Mouse (Mus musculus): Measurements from ENCODE around the gene Egfl8. TPM values are rescaled to one million over a fixed set of nuclear protein-coding genes. Genes with fewer than 3 reads are reported as not detected.

Gene Egfl8
- polyA plus RNA-seq, 1 experiment, result 2.2 TPM

DNA sequence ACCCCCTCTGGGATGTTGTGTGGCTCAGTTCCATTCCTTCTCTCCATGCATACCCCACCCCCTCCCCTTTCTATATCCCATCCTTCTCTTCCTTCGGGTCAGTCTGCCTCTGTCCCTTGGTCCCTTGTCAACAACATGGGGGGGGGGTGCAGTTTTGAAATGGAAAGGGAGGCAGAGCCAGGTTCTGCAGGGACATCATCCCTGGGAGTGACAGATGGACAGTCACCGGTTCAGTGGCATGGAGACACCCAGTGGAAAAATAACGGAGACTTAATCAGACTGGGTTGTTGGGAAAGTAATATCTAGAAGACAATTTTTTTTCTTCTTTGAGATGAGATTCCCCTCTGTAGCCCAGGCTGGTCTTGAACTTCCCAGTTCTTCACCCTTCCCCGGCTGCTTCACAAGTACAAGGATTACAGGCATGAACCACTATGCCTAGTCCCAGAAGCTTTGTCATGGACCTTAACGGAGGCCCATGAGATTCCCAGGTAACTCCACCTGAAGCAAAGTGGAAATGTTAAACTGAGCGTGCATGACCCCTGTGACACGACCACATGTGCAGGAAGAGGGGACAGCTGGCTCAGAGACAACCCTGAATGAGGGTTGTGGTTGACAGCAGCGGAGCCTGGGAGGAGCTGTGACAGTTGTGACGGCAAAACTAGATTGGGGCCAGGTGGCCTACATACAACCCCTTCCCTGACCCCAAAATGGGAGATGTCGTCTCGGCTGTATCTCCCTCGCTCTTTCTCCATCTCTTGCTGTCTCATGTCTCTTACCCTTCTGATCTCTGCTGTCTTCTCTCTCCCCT lies 14.2 kb upstream of the Egfl8 start:
- DNase-seq (ENCODE audit: low read depth, low spot score), result no peak
- WGBS, result 66% methylated on average over 12 of the region's 12 CpGs

DNA sequence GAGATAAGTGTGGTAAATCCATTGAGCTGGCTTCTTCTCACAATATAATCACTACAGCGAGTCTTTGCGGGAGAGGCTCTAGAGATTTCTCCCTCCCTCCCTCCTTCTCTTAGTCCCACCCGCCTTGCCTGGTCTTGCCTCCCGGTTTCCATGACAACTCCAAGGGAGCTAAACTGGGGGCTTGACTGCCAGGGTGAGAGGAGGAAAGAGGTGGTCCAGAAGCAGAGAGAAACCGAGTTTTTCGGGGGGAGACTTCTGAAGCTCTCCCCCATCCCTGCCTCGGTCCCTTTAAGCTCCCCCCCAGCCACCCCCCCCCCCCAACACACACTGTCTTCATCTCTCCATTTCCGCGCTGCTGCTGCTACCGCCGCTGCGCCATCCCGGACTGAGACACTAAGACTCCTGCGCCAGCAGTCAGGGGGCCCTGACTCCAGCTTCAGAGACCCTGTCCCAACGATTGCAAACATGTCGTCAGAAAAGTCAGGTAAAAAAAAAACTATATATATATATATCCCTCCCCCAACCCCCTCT lies 13.5 kb upstream of the Egfl8 start, which contains the start of gene Prrt1:
Gene Prrt1, plus strand, starts transcription at position 313 of the 531 bp plus-strand sequence.
- no peak for DNase-seq (ENCODE audit: low read depth, low spot score)

DNA sequence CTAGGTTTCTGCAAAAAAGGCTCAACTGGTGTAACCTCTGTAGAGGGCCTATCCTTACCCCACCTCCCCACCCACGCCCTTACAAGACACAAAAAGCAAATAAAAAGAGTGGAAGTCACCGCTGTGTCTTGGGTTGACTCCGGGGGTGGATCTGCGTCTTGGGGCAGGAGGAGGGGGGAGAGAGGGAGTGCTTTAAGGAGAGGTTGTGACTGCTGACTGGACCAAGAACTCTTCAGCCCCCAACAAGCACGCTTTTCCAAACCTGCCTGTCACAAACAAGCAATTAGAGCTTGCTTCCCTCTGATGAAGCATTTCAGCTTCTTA lies 12.8 kb upstream of the Egfl8 start:
- no peak for DNase-seq (ENCODE audit: low read depth, low spot score)
- 5% methylated on average over 5 of the region's 5 CpGs for WGBS

More for the DNA sequence above, 13.5 kb upstream of the Egfl8 start, which contains the start of gene Prrt1:
- 33% methylated on average over 16 of the region's 16 CpGs for WGBS

DNA sequence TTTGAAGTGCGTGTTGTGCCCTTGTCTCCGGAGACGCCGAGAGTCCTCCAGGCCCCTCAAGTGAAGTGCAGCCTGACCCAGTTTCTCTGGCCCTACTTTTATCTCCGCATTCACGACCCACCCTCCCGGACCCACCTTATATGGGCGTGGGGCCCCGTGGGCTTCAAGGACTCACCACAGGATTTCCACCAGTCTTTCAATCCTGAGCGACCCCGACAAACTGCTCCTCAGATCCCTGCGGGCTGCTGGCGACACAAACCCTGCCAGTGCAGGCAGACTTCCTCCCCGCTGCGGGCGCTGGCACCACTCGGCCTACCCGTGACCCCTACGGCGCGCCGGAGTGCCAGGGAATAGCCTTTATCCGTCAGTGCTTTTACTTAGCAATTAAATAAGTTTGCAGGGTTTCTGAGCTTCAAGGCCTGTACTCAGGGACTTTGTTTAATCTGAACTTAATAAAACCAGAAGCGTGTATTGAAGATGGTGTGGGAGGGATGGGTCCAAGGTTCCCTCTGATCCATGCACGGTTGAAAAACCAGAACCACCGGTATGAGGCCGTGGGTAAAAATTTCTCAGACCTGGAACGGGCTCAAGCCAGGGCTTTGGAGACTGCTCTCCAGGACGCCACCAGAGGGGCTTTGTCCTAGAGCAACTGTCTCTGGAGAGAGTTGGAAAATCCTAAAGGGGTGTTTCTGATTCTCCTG lies 12.3 kb upstream of the Egfl8 start, which contains the start of gene Ppt2:
Gene Ppt2, minus strand, starts transcription at position 568 of the 701 bp plus-strand sequence.
- 1% methylated on average over 29 of the region's 29 CpGs for WGBS
- no peak for DNase-seq (ENCODE audit: low read depth, low spot score)

DNA sequence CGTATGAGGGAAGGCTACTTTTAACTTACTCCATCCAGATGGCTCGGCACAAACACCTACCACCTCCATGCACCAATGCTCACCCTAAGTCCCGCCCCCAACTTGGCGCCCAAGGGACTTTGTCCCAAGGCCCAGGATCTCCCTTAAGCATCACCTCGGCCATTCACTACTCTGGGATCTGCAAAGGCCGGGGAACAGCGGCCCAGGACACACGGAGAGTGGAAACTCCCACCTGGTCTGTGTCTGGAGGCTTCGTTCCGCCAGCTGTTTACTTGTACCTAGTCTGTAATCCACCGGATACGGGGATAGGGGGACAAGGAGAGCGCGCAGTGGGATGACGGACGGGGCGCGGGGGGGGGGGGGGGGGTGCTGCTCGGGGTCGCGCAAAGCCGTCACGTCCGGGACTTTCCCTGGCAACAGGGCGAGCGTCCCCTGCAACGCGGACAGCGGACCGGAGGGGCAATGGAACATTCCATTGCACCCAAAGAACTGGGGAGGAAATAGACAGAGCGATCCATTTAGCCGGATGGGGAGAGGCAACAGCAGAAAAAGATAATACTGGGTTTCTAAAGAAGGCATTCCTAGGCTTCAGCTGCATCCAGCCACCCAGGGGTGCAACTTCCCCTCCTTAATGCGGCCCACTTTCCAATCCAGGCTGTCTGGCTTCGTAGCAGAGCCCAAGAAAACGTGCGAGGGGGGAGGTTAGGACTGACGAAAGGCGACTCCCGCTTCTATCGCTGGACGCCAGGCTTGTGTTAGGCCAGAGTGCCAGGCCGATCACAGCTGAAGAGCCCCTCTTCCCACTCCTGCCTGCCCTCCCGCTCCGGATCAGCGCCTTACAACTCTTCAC lies 11.5 kb upstream of the Egfl8 start:
- 1% methylated on average over 45 of the region's 45 CpGs for WGBS
- DNase-seq (ENCODE audit: low read depth, low spot score), result peak; percentile 45

DNA sequence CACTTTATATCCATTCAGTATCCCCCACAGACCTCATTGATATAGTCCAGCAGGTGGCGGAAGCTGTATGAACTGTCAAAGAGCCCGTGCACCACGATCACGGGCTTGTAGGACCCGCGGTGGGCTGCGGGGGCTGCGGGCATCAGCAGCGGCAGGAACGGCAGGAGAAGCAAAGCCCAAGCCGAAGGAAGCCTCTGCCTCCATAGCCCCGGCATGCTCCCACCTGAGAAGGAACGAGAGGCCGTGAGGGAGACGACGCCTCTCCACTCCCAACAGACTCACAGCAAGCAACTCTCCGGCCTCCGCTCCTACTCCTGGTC lies 11.0 kb upstream of the Egfl8 start:
- under 1% methylated on average over 18 of the region's 18 CpGs for WGBS
- DNase-seq (ENCODE audit: low read depth, low spot score), result no peak

DNA sequence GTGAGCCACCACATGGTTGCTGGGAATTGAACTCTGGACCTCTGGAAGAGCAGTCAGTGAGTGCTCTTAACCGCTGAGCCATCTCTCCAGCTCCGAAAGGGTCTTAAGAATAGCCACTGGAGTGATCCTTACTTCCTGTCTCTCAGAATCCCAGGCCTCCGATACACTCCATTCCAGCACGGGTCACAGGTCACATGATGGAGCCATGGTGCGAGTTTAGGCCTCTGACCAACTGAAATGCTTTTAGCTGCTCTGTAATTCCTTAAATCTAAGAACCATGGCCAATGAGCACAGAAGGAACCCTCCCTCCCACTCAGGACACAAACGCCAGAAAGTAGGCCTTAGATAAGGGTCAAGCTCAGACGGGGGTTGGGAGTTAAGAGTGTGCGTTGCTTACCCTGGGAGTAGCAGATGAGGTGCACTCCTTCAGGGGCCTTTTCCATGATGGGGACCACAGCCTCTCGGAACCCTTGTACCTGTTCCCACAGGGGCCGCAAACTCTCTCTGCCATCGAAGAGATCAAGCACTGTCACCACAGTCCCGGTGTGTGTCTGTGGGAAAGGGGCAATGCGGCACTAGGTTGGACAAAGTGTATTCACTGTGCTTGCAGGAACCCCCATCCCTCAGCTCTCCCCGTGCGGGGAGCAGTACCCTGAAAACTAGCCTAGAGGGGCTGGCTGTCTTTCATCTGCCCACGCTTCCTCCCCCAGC lies 10.4 kb upstream of the Egfl8 start:
- WGBS, result 50% methylated on average over 16 of the region's 16 CpGs
- DNase-seq (ENCODE audit: low read depth, low spot score), result no peak

DNA sequence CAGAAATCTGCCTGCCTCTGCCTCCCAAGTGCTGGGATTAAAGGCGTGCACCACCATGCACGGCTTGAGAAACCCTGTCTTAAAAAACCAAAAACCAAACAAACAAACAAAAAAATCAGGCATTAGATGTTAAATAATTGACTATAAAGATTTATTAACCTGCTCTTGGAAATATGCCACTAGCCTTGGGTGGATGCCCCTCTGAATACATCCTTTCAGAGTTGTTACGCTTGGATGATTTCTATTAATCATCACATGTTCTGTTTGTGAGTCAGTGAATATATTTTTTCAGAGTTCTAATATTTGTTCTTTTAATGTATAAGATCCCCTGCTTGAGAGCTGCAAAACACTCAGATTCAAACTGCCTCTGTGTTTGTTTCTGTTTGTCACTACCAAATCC lies 9.2 kb upstream of the Egfl8 start:
- WGBS, result 92% methylated on average over 3 of the region's 3 CpGs
- DNase-seq (ENCODE audit: low read depth, low spot score), result no peak

DNA sequence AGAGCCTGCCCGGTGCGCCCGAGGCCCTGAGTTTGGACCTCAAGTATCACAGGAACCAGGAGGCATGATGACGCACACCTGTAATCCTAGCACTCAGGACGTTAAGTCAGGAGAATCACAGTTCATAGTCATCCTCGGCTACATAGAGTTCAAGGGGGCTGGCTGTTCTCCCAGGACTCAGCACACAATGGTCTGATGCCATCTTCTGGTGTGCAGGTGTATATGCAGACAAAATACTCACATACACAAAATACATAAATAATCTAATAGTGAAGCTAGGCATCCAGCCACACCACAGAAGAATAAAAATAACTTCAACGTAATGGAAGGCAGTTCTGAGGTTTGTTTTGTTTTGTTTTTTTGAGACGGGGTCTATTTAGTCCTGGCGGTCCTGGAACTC lies 7.4 kb upstream of the Egfl8 start:
- 78% methylated on average over 9 of the region's 9 CpGs for WGBS

DNA sequence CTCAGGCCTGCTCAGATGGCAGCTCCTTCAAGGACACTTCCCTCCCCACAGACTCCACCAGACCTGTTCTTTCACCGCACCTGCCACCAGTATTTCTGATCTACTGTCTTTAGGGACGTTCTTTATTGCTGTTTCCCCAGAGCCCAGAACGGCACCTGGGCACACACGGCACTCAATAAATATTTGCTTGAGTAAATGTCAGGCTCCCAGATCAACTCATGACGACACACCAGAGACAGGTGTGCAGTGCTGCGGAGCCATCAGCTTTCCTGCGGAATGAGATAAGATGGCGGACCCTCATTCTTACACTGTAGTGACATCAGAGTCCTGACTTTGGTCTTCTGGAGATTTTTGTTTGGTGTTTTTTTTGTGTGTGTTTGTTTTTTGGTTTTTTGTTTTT lies 5.2 kb upstream of the Egfl8 start:
- DNase-seq (ENCODE audit: low read depth, low spot score), result peak; percentile 42
- WGBS, result 31% methylated on average over 8 of the region's 8 CpGs

More for the DNA sequence above, 7.4 kb upstream of the Egfl8 start:
- DNase-seq (ENCODE audit: low read depth, low spot score), result no peak

DNA sequence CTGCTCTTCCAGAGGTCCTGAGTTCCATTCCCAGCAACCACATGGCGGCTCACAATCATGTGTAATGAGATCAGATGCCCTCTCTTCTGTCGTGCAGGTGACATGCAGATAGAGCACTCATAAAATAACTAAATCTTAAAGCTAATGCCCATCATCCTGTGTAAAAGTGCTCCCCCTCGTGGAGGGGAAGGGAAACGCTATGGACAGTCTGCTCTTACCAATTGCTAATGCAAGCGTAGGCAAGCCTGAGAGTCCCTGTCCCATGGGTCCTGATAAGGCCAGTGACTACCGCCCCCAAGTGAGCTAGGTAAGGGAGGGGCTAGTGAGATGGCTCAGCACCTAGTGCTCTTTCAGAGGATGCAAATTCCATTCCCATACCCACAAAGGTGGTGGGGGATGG lies 3.2 kb upstream of the Egfl8 start:
- 12% methylated on average over 6 of the region's 6 CpGs for WGBS
- peak; percentile 69 for DNase-seq (ENCODE audit: low read depth, low spot score)

DNA sequence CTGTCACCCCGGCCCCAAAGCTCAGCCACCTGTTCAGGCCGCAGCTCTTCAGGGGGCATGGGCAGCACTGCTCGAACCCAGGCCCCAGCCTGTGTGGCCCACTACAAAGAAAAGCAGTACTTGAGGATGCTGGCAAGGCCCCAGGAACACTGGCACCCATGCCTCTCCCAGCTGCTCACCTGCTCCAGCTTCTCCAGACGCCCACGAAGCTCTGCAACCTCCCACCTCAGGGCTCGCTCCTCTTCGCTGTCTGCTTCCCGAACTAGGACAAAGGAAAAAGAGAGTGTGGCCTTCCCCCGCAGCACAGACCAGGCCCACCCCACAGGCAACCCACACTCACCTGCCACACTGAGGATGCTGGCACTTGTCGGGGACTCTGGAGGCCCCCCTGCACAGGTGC lies 1.9 kb downstream of the Egfl8 start:
- DNase-seq (ENCODE audit: low read depth, low spot score), result no peak
- 87% methylated on average over 10 of the region's 10 CpGs for WGBS

DNA sequence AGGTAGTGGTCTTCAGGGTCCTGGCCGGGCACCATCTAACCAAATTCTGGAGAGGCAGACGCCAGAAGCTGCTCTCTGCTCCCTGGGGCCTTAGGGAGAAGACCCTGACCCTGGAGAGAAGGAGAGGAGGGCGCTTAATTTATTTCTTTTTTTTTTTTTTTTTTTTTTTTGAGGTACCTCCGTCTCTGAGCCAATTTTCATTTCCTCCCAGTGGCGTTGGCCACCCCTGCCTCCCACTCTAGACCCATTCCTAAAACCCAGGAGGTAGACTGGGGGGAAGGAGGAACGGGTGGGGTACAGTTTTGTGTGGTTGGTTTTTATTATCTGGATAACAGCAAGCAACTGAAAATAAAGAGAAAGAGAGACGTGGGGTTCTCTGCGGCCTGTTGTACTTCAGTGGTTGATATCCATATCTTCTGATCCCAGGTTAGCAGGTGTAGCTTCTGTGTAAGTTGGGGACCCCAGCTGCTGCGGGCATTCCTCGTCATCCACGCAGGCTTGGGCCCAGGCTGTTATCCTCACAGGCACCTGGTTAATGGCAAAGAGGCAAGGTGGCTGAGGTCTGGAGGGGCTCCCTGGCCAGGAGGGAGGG lies 2.6 kb downstream of the Egfl8 start:
- DNase-seq (ENCODE audit: low read depth, low spot score), result no peak
- WGBS, result 81% methylated on average over 11 of the region's 11 CpGs

DNA sequence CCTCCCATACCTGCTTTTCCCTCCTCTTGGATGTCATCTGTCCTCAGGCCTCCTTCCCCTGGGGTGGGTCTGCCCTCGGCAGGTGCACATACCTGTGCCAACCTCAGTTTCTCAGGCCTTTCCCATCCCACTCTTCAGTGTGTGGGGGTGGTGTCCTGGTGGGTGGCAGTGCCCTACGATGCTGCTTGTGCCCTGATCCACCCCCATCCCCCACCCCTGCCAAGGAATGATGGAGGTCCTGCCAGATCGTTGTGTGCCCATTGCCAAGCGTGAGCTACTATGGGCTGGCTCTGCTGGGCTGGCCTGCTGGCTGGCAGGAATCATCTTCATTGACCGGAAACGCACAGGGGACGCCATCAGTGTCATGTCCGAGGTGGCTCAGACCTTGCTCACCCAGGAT lies 4.7 kb downstream of the Egfl8 start:
- DNase-seq (ENCODE audit: low read depth, low spot score), result no peak

DNA sequence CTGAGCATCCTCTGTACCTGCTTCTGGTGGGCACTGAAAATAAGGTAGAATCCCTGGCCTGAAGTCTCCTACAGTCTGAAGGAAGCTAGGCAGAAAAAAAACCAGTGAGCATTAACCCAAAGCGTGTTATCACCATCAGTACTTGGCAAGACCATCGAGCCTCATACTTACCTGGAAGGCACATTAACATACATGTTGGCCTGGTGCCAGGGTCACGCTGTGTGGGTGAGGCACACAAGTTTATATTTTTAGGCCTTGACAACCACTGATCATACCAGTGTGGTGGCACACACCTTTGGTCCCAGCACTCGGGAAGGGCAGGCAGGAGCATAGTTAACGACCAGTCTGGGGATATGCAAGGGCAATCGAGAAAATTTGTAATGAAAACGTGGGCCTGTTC lies 7.8 kb downstream of the Egfl8 start:
- 26% methylated on average over 7 of the region's 7 CpGs for WGBS

More for the DNA sequence above, 4.7 kb downstream of the Egfl8 start:
- 92% methylated on average over 8 of the region's 8 CpGs for WGBS

DNA sequence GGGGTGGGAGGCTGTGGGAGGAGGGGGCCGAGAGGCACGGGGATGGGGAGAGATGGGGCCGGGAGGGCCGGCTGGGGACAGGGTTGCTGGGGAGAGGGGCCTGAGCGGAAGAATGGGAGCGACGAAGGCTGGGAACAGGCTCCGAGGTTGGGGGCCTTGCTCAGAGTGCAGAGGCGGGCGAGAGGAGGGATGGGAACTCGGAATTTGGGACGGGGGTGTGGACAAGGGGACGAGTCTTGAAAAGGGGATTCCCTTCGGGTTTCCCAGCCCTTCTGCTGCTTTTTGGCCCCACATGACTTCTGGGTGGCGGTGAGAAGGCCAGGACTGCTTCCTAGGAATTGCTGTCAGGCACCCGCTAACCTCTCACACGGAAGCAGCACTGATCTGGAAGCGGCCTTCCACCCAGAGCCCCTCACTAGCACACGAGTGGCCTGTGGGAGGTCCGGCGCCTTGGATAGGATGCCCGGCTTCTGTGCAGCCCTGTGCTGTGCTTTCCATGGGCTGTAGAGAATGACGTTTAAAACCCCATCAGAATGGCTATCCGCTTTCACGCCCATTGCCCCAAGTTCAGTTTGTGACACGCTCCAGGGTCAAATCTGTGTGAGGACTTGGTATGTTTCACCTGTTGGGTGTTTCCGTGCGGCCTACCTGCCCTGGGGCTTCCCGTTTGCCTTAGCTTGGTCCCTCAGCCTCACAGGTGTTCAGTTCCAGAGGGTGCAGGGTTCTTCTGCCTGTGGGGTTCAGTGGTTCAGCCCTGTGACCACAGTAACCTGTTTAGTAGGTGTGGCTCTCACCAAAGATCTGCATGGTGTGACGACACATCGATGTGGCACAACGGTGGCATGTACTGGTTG lies 9.4 kb downstream of the Egfl8 start:
- 4% methylated on average over 32 of the region's 32 CpGs for WGBS
- no peak for DNase-seq (ENCODE audit: low read depth, low spot score)

More for the DNA sequence above, 7.8 kb downstream of the Egfl8 start:
- no peak for DNase-seq (ENCODE audit: low read depth, low spot score)

DNA sequence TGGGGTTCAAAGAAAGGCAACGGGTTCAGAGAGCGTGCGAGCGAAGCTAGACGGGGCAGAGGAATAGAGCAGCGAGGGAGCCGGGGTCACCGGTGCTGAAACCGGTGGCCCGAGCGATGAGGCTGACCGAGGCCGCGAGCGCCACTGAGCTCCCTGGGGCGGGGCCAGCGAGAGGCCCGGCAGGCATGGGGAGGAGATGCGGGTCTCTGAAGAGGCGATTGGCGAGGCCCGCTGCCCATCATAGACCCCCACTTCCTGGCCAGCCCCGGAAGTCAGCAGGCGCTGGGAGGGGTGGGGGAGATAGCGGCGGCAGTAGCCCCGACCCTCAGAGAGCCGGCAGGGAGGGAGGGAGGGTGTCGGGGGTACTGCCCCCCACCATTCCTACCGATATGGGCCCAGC lies 10.2 kb downstream of the Egfl8 start:
- no peak for DNase-seq (ENCODE audit: low read depth, low spot score)
- WGBS, result under 1% methylated on average over 30 of the region's 30 CpGs
